Mouse (Mus musculus) myocyte (in vitro differentiated cells): ENCODE results near the gene Triobp. TPM values are rescaled to one million over a fixed set of nuclear protein-coding genes. Genes with fewer than 3 reads are reported as not detected.

Source experiments
- H3K27me3 ChIP-seq: one replicate; pipeline ENCODE4 v1.6.1; 2011; ENCODE audit not compliant: control insufficient read depth, insufficient read depth, insufficient read length
- H3K36me3 ChIP-seq: one replicate; pipeline ENCODE4 v1.6.1; 2011; ENCODE audit not compliant: control insufficient read depth, insufficient read depth
- H3K4me2 ChIP-seq: one replicate; pipeline ENCODE4 v1.6.1; 2011; ENCODE audit warnings: low read depth, control low read depth
- H3K4me3 ChIP-seq: one replicate; pipeline ENCODE4 v1.5.1; 2011; ENCODE audit warnings: mild to moderate bottlenecking, control low read depth, moderate library complexity
- H3K79me2 ChIP-seq: one replicate; pipeline ENCODE4 v1.6.1; 2011; ENCODE audit not compliant: control insufficient read depth, insufficient read depth
- H3ac ChIP-seq: one replicate; pipeline ENCODE4 v1.6.1; 2011; ENCODE audit not compliant: control insufficient read depth, insufficient read length
- CEBPB ChIP-seq: IDR thresholded peaks from 2 replicates; pipeline ENCODE4 v1.6.1; 2011; ENCODE audit warnings: mild to moderate bottlenecking, moderate library complexity; ENCODE audit not compliant: poor library complexity, insufficient read depth, severe bottlenecking
- E2F4 ChIP-seq: IDR thresholded peaks from one replicate; pipeline ENCODE4 v1.6.1; 2011; ENCODE audit warnings: mild to moderate bottlenecking, control low read depth, moderate library complexity; ENCODE audit not compliant: insufficient read depth
- MAX ChIP-seq: IDR thresholded peaks from one replicate; pipeline ENCODE4 v1.6.1; 2011; ENCODE audit warnings: low read depth, mild to moderate bottlenecking, control low read depth
- MYOD1 ChIP-seq, 3 experiments: IDR thresholded peaks; one replicate each; pipeline ENCODE4 v1.6.1; 2011; ENCODE audit warnings: control low read depth in 2 of 3, low read depth in 2 of 3, mild to moderate bottlenecking in 2 of 3, moderate library complexity in 1 of 3; ENCODE audit not compliant: insufficient read length in 2 of 3, control insufficient read depth in 1 of 3
- MYOG ChIP-seq, 3 experiments: IDR thresholded peaks; one replicate each; pipeline ENCODE4 v1.6.1; 2011; ENCODE audit warnings: control low read depth in 2 of 3, low read depth in 2 of 3, mild to moderate bottlenecking in 2 of 3; ENCODE audit not compliant: insufficient read length in 2 of 3, control insufficient read depth in 1 of 3, insufficient read depth in 1 of 3
- POLR2A ChIP-seq: IDR thresholded peaks from one replicate; pipeline ENCODE4 v1.6.1; 2011; ENCODE audit warnings: low read depth, mild to moderate bottlenecking, control low read depth, moderate library complexity; ENCODE audit not compliant: insufficient read length
- POLR2AphosphoS2 ChIP-seq: IDR thresholded peaks from one replicate; pipeline ENCODE4 v1.6.1; 2011; ENCODE audit warnings: low read depth, control low read depth; ENCODE audit not compliant: insufficient read length
- REST ChIP-seq: IDR thresholded peaks from one replicate; pipeline ENCODE4 v1.6.1; 2011; ENCODE audit warnings: mild to moderate bottlenecking, control low read depth, moderate library complexity; ENCODE audit not compliant: insufficient read depth, insufficient read length
- SRF ChIP-seq: IDR thresholded peaks from one replicate; pipeline ENCODE4 v1.6.1; 2011; ENCODE audit warnings: low read depth; ENCODE audit not compliant: control insufficient read depth, insufficient read length
- TCF12 ChIP-seq: IDR thresholded peaks from one replicate; pipeline ENCODE4 v1.6.1; 2011; ENCODE audit warnings: mild to moderate bottlenecking, control low read depth; ENCODE audit not compliant: poor library complexity, insufficient read depth, severe bottlenecking
- TCF3 ChIP-seq: IDR thresholded peaks from one replicate; pipeline ENCODE4 v1.6.1; 2011; ENCODE audit warnings: low read depth, control low read depth; ENCODE audit not compliant: insufficient read length
- USF1 ChIP-seq: IDR thresholded peaks from one replicate; pipeline ENCODE4 v1.6.1; 2011; ENCODE audit warnings: low read depth, mild to moderate bottlenecking, control low read depth, moderate library complexity
- polyA plus RNA-seq: library from polyadenylated mRNA; unstranded; fragments of >200 nt; fragmentation: generic; extraction: Trizol; gene quantifications from one replicate; pipeline ENCODE4 v1.2.1, GENCODE M21; 2012; ENCODE audit warnings: missing spikeins

Gene Triobp
- polyA plus RNA-seq, 1 experiment, result 19.9 TPM

GRCm38 (mm10) chr15:78992925-78993324, 45.4 kb downstream of the Triobp start:
- no peaks in the 10 kb centered on the region for H3K36me3 ChIP-seq
- TF ChIP-seq REST, result no peak
- TF ChIP-seq TCF3, result no peak
- no peak for TF ChIP-seq USF1
- no peak for TF ChIP-seq POLR2A
- TF ChIP-seq SRF, result no peak
- TF ChIP-seq CEBPB, result no peak
- TF ChIP-seq MYOG (IDR thresholded peaks at IDR 0.05; ENCODE audit: control insufficient read depth in 1 of 3, insufficient read depth in 1 of 3, insufficient read length in 2 of 3, low read depth in 2 of 3), result no peak
- no peak for TF ChIP-seq MYOD1 (IDR thresholded peaks at IDR 0.05; ENCODE audit: control insufficient read depth in 1 of 3, insufficient read length in 2 of 3, low read depth in 2 of 3)
- TF ChIP-seq MAX, result no peak
- no peak for TF ChIP-seq POLR2AphosphoS2
- TF ChIP-seq TCF12, result no peak

GRCm38 (mm10) chr15:78995916-78996315, 48.4 kb downstream of the Triobp start:
- Histone ChIP-seq H3K27me3 (no peaks in the 10 kb centered on the region), H3K36me3 (no peaks in the 10 kb centered on the region), H3K4me3 (no peak overlapping the region), H3K4me2 (no peak overlapping the region), H3ac (no peak overlapping the region), H3K79me2 (no peaks in the 10 kb centered on the region)
- TF ChIP-seq CEBPB, result no peak
- no peak for TF ChIP-seq TCF3
- no peak for TF ChIP-seq SRF
- no peak for TF ChIP-seq REST
- no peak for TF ChIP-seq POLR2A
- TF ChIP-seq TCF12, result no peak
- no peak for TF ChIP-seq MYOG (IDR thresholded peaks at IDR 0.05; ENCODE audit: control insufficient read depth in 1 of 3, insufficient read depth in 1 of 3, insufficient read length in 2 of 3, low read depth in 2 of 3)
- TF ChIP-seq MYOD1 (IDR thresholded peaks at IDR 0.05; ENCODE audit: control insufficient read depth in 1 of 3, insufficient read length in 2 of 3, low read depth in 2 of 3), result no peak
- TF ChIP-seq E2F4, result no peak
- no peak for TF ChIP-seq POLR2AphosphoS2
- TF ChIP-seq USF1, result no peak

More at GRCm38 (mm10) chr15:78992925-78993324, 45.4 kb downstream of the Triobp start:
- H3ac ChIP-seq, result no peak overlapping the region
- no peak overlapping the region for H3K4me2 ChIP-seq
- H3K27me3 ChIP-seq, result no peaks in the 10 kb centered on the region
- no peak overlapping the region for H3K4me3 ChIP-seq
- no peaks in the 10 kb centered on the region for H3K79me2 ChIP-seq

- H3K4me2 ChIP-seq, result no peak overlapping the region
- no peaks in the 10 kb centered on the region for H3K27me3 ChIP-seq
- H3K36me3 ChIP-seq, result no peaks in the 10 kb centered on the region
- no peaks in the 10 kb centered on the region for H3K79me2 ChIP-seq
- TF ChIP-seq TCF3, result no peak
- no peak for TF ChIP-seq E2F4
- TF ChIP-seq REST, result no peak
- no peak for TF ChIP-seq MYOG (IDR thresholded peaks at IDR 0.05; ENCODE audit: control insufficient read depth in 1 of 3, insufficient read depth in 1 of 3, insufficient read length in 2 of 3, low read depth in 2 of 3)
- TF ChIP-seq TCF12, result no peak
- no peak for TF ChIP-seq POLR2A
- TF ChIP-seq CEBPB, result no peak
- no peak for TF ChIP-seq POLR2AphosphoS2
- TF ChIP-seq SRF, result no peak
- no peak for TF ChIP-seq USF1
- no peak for TF ChIP-seq MYOD1 (IDR thresholded peaks at IDR 0.05; ENCODE audit: control insufficient read depth in 1 of 3, insufficient read length in 2 of 3, low read depth in 2 of 3)
- TF ChIP-seq MAX, result no peak
- H3ac ChIP-seq, result no peak overlapping the region
- H3K4me3 ChIP-seq, result no peak overlapping the region
Measured at GRCm38 (mm10) chr15:78996663-78997062, 49.1 kb downstream of the Triobp start.

- no peaks in the 10 kb centered on the region for H3K36me3 ChIP-seq
- no peaks in the 10 kb centered on the region for H3K79me2 ChIP-seq
- TF ChIP-seq CEBPB (no peak), TCF12 (no peak), MYOD1 (IDR thresholded peaks at IDR 0.05; ENCODE audit: control insufficient read depth in 1 of 3, insufficient read length in 2 of 3, low read depth in 2 of 3) (no peak), MYOG (IDR thresholded peaks at IDR 0.05; ENCODE audit: control insufficient read depth in 1 of 3, insufficient read depth in 1 of 3, insufficient read length in 2 of 3, low read depth in 2 of 3) (no peak), MAX (no peak), SRF (no peak), POLR2AphosphoS2 (no peak), POLR2A (no peak), USF1 (no peak), E2F4 (no peak), TCF3 (no peak)
- no peak overlapping the region for H3ac ChIP-seq
- H3K4me3 ChIP-seq, result no peak overlapping the region
- no peaks in the 10 kb centered on the region for H3K27me3 ChIP-seq
- H3K4me2 ChIP-seq, result no peak overlapping the region
Measured at GRCm38 (mm10) chr15:78998348-78998747, 50.8 kb downstream of the Triobp start.
